Mouse (Mus musculus) c-Kit-positive CD71-negative TER-119-negative erythroid progenitor cells, embryonic 14.5 days (primary cell): ENCODE data around the gene Mcm5.
A peak's percentile ranks its signal among the peaks of the same experiment; 100 is the strongest.

Source experiments
- DNase-seq: peaks from one replicate; pipeline ENCODE4 v3.0.0-alpha.2; 2013; ENCODE audit warnings: low read depth

The Mcm5 gene

GRCm38 (mm10) chr8:75102956-75103355 is 6.4 kb upstream of the Mcm5 start:
- no peak for DNase-seq

GRCm38 (mm10) chr8:75103376-75103878 is 5.9 kb upstream of the Mcm5 start:
- DNase-seq = no peak

- DNase-seq = peak; percentile 76
Measured at GRCm38 (mm10) chr8:75108527-75109235, 688 bp upstream of the Mcm5 start.

GRCm38 (mm10) chr8:75110093-75110492 is 724 bp downstream of the Mcm5 start:
- no peak for DNase-seq

- DNase-seq = no peak
Measured at GRCm38 (mm10) chr8:75118505-75118904, 9.1 kb downstream of the Mcm5 start.

GRCm38 (mm10) chr8:75119287-75119686 is 9.9 kb downstream of the Mcm5 start:
- DNase-seq = no peak

GRCm38 (mm10) chr8:75119747-75120146 is 10.4 kb downstream of the Mcm5 start:
- peak; percentile 38 for DNase-seq

- no peak for DNase-seq
Measured at GRCm38 (mm10) chr8:75127406-75127805, 18.0 kb downstream of the Mcm5 start.

GRCm38 (mm10) chr8:75132485-75132884 is 23.1 kb downstream of the Mcm5 start:
- DNase-seq = peak; percentile 23

- DNase-seq = no peak
Measured at GRCm38 (mm10) chr8:75133399-75133798, 24.0 kb downstream of the Mcm5 start.

- DNase-seq = no peak
Measured at GRCm38 (mm10) chr8:75134603-75135391, 25.4 kb downstream of the Mcm5 start.

- DNase-seq = no peak
Measured at GRCm38 (mm10) chr8:75135756-75136155, 26.4 kb downstream of the Mcm5 start.

- no peak for DNase-seq
Measured at GRCm38 (mm10) chr8:75136256-75136655, 26.9 kb downstream of the Mcm5 start.

- no peak for DNase-seq
Measured at GRCm38 (mm10) chr8:75137536-75137935, 28.2 kb downstream of the Mcm5 start.

GRCm38 (mm10) chr8:75150911-75151610 is 41.7 kb downstream of the Mcm5 start:
- no peak for DNase-seq

GRCm38 (mm10) chr8:75151743-75152142 is 42.4 kb downstream of the Mcm5 start:
- DNase-seq = no peak

GRCm38 (mm10) chr8:75152505-75153082 is 43.2 kb downstream of the Mcm5 start:
- DNase-seq = no peak

- no peak for DNase-seq
Measured at GRCm38 (mm10) chr8:75154855-75155478, 45.6 kb downstream of the Mcm5 start.

GRCm38 (mm10) chr8:75155740-75156322 is 46.5 kb downstream of the Mcm5 start:
- DNase-seq = no peak

- DNase-seq = no peak
Measured at GRCm38 (mm10) chr8:75157471-75158230, 48.3 kb downstream of the Mcm5 start.

- no peak for DNase-seq
Measured at GRCm38 (mm10) chr8:75169363-75169762, 60.0 kb downstream of the Mcm5 start.
